Mouse (Mus musculus) erythroblast, embryonic 14.5 days (primary cell): ENCODE measurements around the gene Olfr666.

Experiments used
- GATA1 ChIP-seq: IDR thresholded peaks from 2 replicates; pipeline ENCODE4 v1.6.1; 2012; ENCODE audit warnings: low read length, inconsistent platforms, mixed read lengths
- TAL1 ChIP-seq: IDR thresholded peaks from 3 replicates; pipeline ENCODE4 v1.6.1; 2012; ENCODE audit warnings: low read length, inconsistent platforms, mixed read lengths

GRCm38 (mm10) chr7:104842503-104842902 is 53.2 kb downstream of the Olfr666 start, which contains the start of gene Usp17lb:
- TF ChIP-seq GATA1: no peak
- no peak for TF ChIP-seq TAL1
